Mouse (Mus musculus): ENCODE data around the gene Fgd3. TPM values are rescaled to one million over a fixed set of nuclear protein-coding genes. Genes with fewer than 3 reads are reported as not detected.

Fgd3 gene
- polyA plus RNA-seq, 1 experiment from 2014 or later: 0.58 TPM

DNA sequence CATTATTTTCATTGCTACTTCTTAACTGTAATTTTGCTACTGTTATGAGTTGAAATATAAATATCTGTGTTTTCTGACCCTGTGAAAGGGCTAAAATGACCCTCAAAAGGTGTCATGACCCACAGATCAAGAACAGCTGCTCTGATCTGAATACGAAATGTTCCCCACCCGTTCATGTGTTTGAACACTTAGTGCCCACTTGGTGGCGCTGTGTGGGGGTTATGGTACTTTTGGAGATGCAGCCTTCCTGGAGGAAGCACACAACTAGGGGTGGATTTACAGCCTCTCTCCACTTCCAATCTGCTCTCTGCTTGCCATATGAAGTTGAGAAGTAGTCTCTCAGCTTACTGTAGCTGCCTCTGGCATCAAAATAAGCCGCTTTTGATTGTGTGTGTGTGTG lies 85.4 kb downstream of the Fgd3 start:
- DNase-seq (ENCODE audit: low spot score): no peak
- Histone ChIP-seq H3K4me3 (ENCODE audit: low read depth, low read length) (no peak overlapping the region), H3K4me2 (ENCODE audit: low read depth, low read length) (no peak overlapping the region), H3K9me3 (ENCODE audit: control insufficient read depth, low read length) (no peaks in the 10 kb centered on the region), H3K4me1 (ENCODE audit: control insufficient read depth, insufficient read depth, low read length) (no peaks in the 10 kb centered on the region), H3K9ac (ENCODE audit: low read depth, low read length) (no peak overlapping the region), H3K27me3 (replicated peaks; ENCODE audit: control insufficient read depth, insufficient read depth, low read length) (no peaks in the 10 kb centered on the region), H3K36me3 (ENCODE audit: control insufficient read depth, insufficient read depth, low read length) (no peaks in the 10 kb centered on the region), H3K27ac (replicated peaks; ENCODE audit: low read depth, low read length) (no peak overlapping the region)
- 90% methylated on average over 4 of the region's 4 CpGs for WGBS
- no peak for ATAC-seq (ENCODE audit: low read depth)

DNA sequence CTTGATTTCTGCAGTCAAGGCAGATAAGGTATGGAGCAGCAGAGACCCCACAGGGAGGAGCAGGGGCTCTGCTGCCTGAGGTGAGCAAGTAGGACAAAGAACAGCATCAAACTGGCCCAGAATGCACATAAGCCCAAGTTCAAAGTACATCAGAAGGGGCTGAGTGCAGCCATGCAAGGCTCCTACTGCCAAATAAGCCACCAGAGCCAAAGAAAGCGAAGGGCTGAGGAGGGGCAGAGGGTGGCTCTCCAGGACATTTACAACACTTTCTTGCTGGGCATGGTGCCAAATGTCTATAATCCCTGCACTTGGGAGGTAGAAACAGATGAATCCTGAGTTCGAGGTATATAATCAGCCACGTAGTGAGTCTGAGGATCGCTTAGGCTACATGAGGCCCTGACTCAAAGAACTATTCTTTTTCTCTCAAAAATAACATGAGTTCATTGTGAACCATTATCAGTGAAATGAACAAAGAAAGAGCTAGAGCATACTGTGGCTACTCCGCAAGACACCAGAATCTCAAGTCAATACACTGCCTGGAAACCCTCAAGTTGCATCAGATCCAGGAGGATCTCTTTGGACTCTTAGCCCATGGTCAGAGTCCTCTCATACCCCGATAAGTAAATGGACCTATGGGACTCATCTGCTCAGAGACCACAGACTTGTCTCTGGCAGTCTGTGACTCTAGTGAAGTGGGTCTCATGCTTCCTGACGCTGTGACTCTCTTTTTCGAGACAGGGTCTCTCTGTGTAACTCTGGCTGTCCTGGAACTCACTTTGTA lies 86.1 kb downstream of the Fgd3 start:
- Histone ChIP-seq H3K27ac (replicated peaks; ENCODE audit: low read depth, low read length) (no peak overlapping the region), H3K4me1 (ENCODE audit: control insufficient read depth, insufficient read depth, low read length) (no peaks in the 10 kb centered on the region), H3K9ac (ENCODE audit: low read depth, low read length) (no peak overlapping the region), H3K4me2 (ENCODE audit: low read depth, low read length) (no peak overlapping the region), H3K36me3 (ENCODE audit: control insufficient read depth, insufficient read depth, low read length) (no peaks in the 10 kb centered on the region), H3K27me3 (replicated peaks; ENCODE audit: control insufficient read depth, insufficient read depth, low read length) (no peaks in the 10 kb centered on the region), H3K4me3 (ENCODE audit: low read depth, low read length) (no peak overlapping the region), H3K9me3 (ENCODE audit: control insufficient read depth, low read length) (no peaks in the 10 kb centered on the region)
- WGBS: 91% methylated on average over 8 of the region's 8 CpGs
- ATAC-seq (ENCODE audit: low read depth): no peak
- no peak for DNase-seq (ENCODE audit: low spot score)

DNA sequence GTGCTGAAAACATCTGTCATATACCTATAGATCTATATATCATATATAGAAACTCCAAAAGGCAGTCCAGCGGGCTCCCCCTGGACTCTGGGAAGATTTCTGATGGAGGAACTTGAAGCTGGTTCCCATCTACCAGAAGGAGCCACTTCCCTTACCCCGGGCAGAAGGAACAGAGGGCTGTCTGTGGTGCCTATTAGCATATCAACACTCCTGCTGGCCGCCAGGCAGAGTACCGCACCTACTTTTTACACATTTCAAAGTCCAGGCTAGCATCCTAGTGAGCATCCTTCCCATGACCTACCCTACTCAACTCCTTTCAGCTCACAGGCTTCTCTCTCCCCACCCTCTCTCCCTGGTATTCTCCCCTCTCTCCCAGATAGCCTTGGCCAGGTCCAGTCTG lies 94.5 kb downstream of the Fgd3 start:
- H3K36me3 ChIP-seq (ENCODE audit: control insufficient read depth, insufficient read depth, low read length): no peaks in the 10 kb centered on the region
- no peak overlapping the region for H3K4me3 ChIP-seq (ENCODE audit: low read depth, low read length)
- no peaks in the 10 kb centered on the region for H3K27me3 ChIP-seq (replicated peaks; ENCODE audit: control insufficient read depth, insufficient read depth, low read length)
- 0 out of 2 replicates have a peak, but pooled peaks cover 5% of the 10 kb centered on the region for H3K9me3 ChIP-seq (ENCODE audit: control insufficient read depth, low read length)
- no peak for ATAC-seq (ENCODE audit: low read depth)
- no peaks in the 10 kb centered on the region for H3K4me1 ChIP-seq (ENCODE audit: control insufficient read depth, insufficient read depth, low read length)
- H3K4me2 ChIP-seq (ENCODE audit: low read depth, low read length): no peak overlapping the region
- no peak overlapping the region for H3K27ac ChIP-seq (replicated peaks; ENCODE audit: low read depth, low read length)
- 37% methylated on average over 4 of the region's 4 CpGs for WGBS
- no peak overlapping the region for H3K9ac ChIP-seq (ENCODE audit: low read depth, low read length)
- no peak for DNase-seq (ENCODE audit: low spot score)

DNA sequence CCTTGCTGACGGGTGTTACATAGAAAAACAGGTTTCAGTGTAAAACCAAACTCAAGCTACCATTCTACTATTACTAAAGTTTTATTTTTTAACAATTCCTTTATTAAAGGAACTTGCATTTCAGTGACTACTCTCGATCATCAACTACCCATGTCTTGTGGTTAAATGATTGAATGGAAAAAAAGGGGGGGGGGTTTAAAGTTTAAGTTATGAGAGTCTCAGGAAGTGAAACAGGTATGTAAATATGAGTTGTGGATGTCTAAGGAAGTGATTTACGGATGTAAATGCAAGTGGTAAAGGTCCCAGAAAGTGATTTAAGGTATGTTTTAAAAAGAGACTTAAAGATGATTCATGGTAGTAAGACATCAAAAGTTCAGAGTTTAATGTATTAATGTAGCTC lies 95.0 kb downstream of the Fgd3 start:
- WGBS: 69% methylated on average over 3 of the region's 3 CpGs
- Histone ChIP-seq H3K36me3 (ENCODE audit: control insufficient read depth, insufficient read depth, low read length) (no peaks in the 10 kb centered on the region), H3K4me2 (ENCODE audit: low read depth, low read length) (no peak overlapping the region), H3K4me1 (ENCODE audit: control insufficient read depth, insufficient read depth, low read length) (no peaks in the 10 kb centered on the region), H3K27ac (replicated peaks; ENCODE audit: low read depth, low read length) (no peak overlapping the region), H3K9me3 (ENCODE audit: control insufficient read depth, low read length) (0 out of 2 replicates have a peak, but pooled peaks cover 5% of the 10 kb centered on the region), H3K27me3 (replicated peaks; ENCODE audit: control insufficient read depth, insufficient read depth, low read length) (no peaks in the 10 kb centered on the region), H3K4me3 (ENCODE audit: low read depth, low read length) (no peak overlapping the region), H3K9ac (ENCODE audit: low read depth, low read length) (no peak overlapping the region)
- DNase-seq (ENCODE audit: low spot score) (no peak), ATAC-seq (ENCODE audit: low read depth) (no peak)

GRCm38 (mm10) chr13:49224729-49225128 lies 95.4 kb downstream of the Fgd3 start:
- ATAC-seq (ENCODE audit: low read depth) (0 out of 2 replicates have a peak, but pooled peaks have one; percentile 68), DNase-seq (ENCODE audit: low spot score) (no peak)
- H3K4me2 ChIP-seq (ENCODE audit: low read depth, low read length): peak overlapping the region; percentile 28
- peak overlapping the region; percentile 10; the same call in 1 of the 2 replicates for H3K4me3 ChIP-seq (ENCODE audit: low read depth, low read length)
- H3K9me3 ChIP-seq (ENCODE audit: control insufficient read depth, low read length): 0 out of 2 replicates have a peak, but pooled peaks cover 5% of the 10 kb centered on the region
- no peak overlapping the region for H3K27ac ChIP-seq (replicated peaks; ENCODE audit: low read depth, low read length)
- H3K36me3 ChIP-seq (ENCODE audit: control insufficient read depth, insufficient read depth, low read length): no peaks in the 10 kb centered on the region
- H3K4me1 ChIP-seq (ENCODE audit: control insufficient read depth, insufficient read depth, low read length): no peaks in the 10 kb centered on the region
- H3K27me3 ChIP-seq (replicated peaks; ENCODE audit: control insufficient read depth, insufficient read depth, low read length): no peaks in the 10 kb centered on the region
- H3K9ac ChIP-seq (ENCODE audit: low read depth, low read length): no peak overlapping the region
- WGBS: 21% methylated on average over 6 of the region's 6 CpGs

- H3K4me1 ChIP-seq (ENCODE audit: control insufficient read depth, insufficient read depth, low read length): no peaks in the 10 kb centered on the region
- H3K27me3 ChIP-seq (replicated peaks; ENCODE audit: control insufficient read depth, insufficient read depth, low read length): no peaks in the 10 kb centered on the region
- peak; percentile 76; the same call in 1 of the 2 replicates for ATAC-seq (ENCODE audit: low read depth)
- DNase-seq (ENCODE audit: low spot score): peak; percentile 82
- H3K27ac ChIP-seq (replicated peaks; ENCODE audit: low read depth, low read length): no peak overlapping the region
- no peak overlapping the region for H3K9ac ChIP-seq (ENCODE audit: low read depth, low read length)
- WGBS: 10% methylated on average over 10 of the region's 10 CpGs
- peak overlapping the region; percentile 28 for H3K4me2 ChIP-seq (ENCODE audit: low read depth, low read length)
- H3K4me3 ChIP-seq (ENCODE audit: low read depth, low read length): peak overlapping the region; percentile 10; the same call in 1 of the 2 replicates
- 0 out of 2 replicates have a peak, but pooled peaks cover 5% of the 10 kb centered on the region for H3K9me3 ChIP-seq (ENCODE audit: control insufficient read depth, low read length)
- H3K36me3 ChIP-seq (ENCODE audit: control insufficient read depth, insufficient read depth, low read length): no peaks in the 10 kb centered on the region
These were observed 95.8 kb downstream of the Fgd3 start for GRCm38 (mm10) chr13:49224314-49224713.

DNA sequence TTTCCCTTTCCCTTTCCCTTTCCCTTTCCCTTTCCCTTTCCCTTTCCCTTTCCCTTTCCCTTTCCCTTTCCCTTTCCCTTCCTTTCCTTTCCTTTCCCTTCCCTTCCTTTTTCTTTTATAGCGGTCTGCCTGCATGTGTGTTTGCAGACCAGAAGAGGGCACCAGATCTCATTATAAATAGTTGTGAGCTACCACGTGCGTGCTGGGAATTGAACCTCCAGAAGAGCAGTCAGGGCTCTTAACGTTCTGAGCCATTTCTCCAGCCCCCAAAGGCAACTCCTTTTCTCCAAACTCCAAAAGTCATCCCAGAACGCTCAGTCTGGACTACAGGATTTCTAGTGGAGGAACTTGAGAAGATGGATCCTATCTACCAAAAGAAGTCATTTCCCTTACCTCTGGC lies 99.2 kb downstream of the Fgd3 start:
- ATAC-seq (ENCODE audit: low read depth): no peak
- no peak overlapping the region for H3K27ac ChIP-seq (replicated peaks; ENCODE audit: low read depth, low read length)

DNA sequence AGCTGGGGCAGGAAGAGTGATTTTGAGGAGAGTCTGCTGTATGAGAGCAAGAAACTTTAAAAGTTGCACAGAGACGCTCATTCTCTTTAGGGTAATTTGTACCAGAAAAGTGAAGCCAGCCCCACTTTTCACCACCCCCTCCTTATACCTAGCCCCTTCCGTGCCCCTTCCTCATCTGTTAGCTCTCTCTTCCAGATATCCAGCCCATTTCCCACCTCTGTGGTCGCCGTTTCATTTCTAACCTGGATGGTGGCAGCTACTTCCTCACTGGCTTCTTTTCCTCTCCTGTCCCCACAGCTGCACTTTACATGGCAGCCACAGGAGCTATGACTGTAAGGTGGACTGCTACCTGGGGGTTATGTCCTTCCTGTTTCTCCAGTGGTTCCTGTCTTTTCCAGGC lies 100.7 kb downstream of the Fgd3 start:
- 0 out of 2 replicates have a peak, but pooled peaks cover 5% of the 10 kb centered on the region for H3K9me3 ChIP-seq (ENCODE audit: control insufficient read depth, low read length)
- peaks cover 19% of the 10 kb centered on the region for H3K4me1 ChIP-seq (ENCODE audit: control insufficient read depth, insufficient read depth, low read length)
- DNase-seq (ENCODE audit: low spot score) (no peak), ATAC-seq (ENCODE audit: low read depth) (no peak)
- no peak overlapping the region for H3K9ac ChIP-seq (ENCODE audit: low read depth, low read length)
- WGBS: 78% methylated on average over 4 of the region's 4 CpGs
- H3K27me3 ChIP-seq (replicated peaks; ENCODE audit: control insufficient read depth, insufficient read depth, low read length): no peaks in the 10 kb centered on the region
- H3K36me3 ChIP-seq (ENCODE audit: control insufficient read depth, insufficient read depth, low read length): no peaks in the 10 kb centered on the region
- no peak overlapping the region for H3K27ac ChIP-seq (replicated peaks; ENCODE audit: low read depth, low read length)
- H3K4me2 ChIP-seq (ENCODE audit: low read depth, low read length): no peak overlapping the region
- H3K4me3 ChIP-seq (ENCODE audit: low read depth, low read length): no peak overlapping the region

More for the DNA sequence above, 99.2 kb downstream of the Fgd3 start:
- no peak for DNase-seq (ENCODE audit: low spot score)
- H3K36me3 ChIP-seq (ENCODE audit: control insufficient read depth, insufficient read depth, low read length): no peaks in the 10 kb centered on the region
- no peaks in the 10 kb centered on the region for H3K27me3 ChIP-seq (replicated peaks; ENCODE audit: control insufficient read depth, insufficient read depth, low read length)
- H3K4me3 ChIP-seq (ENCODE audit: low read depth, low read length): no peak overlapping the region
- 22% methylated on average over 5 of the region's 5 CpGs for WGBS
- no peak overlapping the region for H3K4me2 ChIP-seq (ENCODE audit: low read depth, low read length)
- peaks cover 11% of the 10 kb centered on the region for H3K4me1 ChIP-seq (ENCODE audit: control insufficient read depth, insufficient read depth, low read length)
- 0 out of 2 replicates have a peak, but pooled peaks cover 5% of the 10 kb centered on the region for H3K9me3 ChIP-seq (ENCODE audit: control insufficient read depth, low read length)
- no peak overlapping the region for H3K9ac ChIP-seq (ENCODE audit: low read depth, low read length)

GRCm38 (mm10) chr13:49218651-49219050 lies 101.5 kb downstream of the Fgd3 start:
- Histone ChIP-seq H3K4me2 (ENCODE audit: low read depth, low read length) (no peak overlapping the region), H3K9me3 (ENCODE audit: control insufficient read depth, low read length) (0 out of 2 replicates have a peak, but pooled peaks cover 5% of the 10 kb centered on the region), H3K9ac (ENCODE audit: low read depth, low read length) (no peak overlapping the region), H3K27ac (replicated peaks; ENCODE audit: low read depth, low read length) (no peak overlapping the region), H3K27me3 (replicated peaks; ENCODE audit: control insufficient read depth, insufficient read depth, low read length) (no peaks in the 10 kb centered on the region), H3K36me3 (ENCODE audit: control insufficient read depth, insufficient read depth, low read length) (no peaks in the 10 kb centered on the region), H3K4me1 (ENCODE audit: control insufficient read depth, insufficient read depth, low read length) (peaks cover 23% of the 10 kb centered on the region), H3K4me3 (ENCODE audit: low read depth, low read length) (no peak overlapping the region)
- DNase-seq (ENCODE audit: low spot score) (peak; percentile 31), ATAC-seq (ENCODE audit: low read depth) (no peak; the same call in 1 of the 2 replicates)
- 67% methylated on average over 3 of the region's 3 CpGs for WGBS

Measured in embryonic facial prominence, embryonic 14.5 days (tissue).